Mouse (Mus musculus): ENCODE measurements around the gene Adamtsl2.

DNA sequence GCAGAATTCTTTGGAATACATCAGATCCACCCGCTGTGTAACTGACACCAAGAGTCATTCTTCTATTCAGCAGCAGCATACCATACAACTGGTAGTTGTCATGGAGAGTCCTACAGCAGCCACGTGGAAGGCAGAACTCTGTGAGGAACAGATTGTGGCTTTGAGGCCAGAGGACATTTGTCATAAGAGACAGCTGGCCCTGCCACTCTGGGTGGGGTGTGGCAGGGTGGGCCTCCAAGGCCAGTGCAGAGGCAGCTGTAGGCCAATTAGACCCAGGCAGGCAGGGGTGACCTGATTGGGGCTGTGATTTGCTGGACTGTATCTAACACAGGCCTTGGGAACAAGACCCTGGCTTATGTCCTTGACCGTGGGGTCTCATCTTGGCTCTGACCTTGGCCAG lies 9.5 kb upstream of the Adamtsl2 start:
- TF ChIP-seq CTCF (IDR thresholded peaks at IDR 0.05; ENCODE audit: control insufficient read depth, insufficient read depth, low read length), result no peak
- TF ChIP-seq POLR2A (IDR thresholded peaks at IDR 0.05; ENCODE audit: borderline replicate concordance, control insufficient read depth, low read depth, low read length), result no peak

All from bone marrow, adult 2 months (tissue).